Mouse (Mus musculus): ENCODE results near the gene Rgs6.

Gene Rgs6

DNA sequence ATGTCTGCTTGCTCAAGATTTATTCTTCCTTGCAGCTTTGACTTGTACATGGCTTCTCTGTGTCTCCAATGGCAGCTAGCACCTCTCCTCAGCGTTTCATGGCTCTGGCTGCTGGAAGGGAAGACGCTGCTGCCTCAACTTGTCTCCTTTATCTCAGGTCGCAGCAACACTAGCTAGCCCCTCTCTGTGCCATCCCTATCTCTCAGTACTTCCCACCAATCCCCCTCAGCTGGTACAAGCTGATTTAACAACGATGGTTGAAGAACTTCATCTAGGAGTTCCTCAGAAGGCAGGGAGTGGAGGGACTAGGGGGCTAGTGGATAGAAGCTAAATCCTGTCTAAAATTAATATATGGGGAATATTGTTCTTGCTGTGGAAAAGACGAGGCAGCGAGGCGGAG lies 503.9 kb downstream of the Rgs6 start:
- DNase-seq (ENCODE audit: low spot score): no peak

DNA sequence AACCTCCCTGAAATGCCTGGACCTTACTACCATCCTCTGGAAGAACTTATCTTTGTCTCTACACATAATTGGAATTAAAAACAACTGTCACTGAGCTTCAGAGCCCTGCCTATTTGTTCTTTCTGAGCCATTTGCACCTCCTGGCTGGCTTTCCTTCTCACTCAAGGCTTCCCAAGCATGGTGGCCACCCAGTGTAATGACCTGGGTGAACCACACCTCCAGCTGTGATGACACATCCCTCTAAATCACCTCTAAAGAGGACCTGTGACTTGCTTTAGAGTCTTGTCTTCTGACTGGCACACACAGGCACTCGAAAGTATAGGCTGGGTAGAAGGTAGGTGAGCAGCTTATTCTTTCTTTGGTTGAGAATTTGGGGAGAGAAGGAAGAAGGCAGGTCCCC lies 509.7 kb downstream of the Rgs6 start:
- DNase-seq (ENCODE audit: low spot score): no peak

DNA sequence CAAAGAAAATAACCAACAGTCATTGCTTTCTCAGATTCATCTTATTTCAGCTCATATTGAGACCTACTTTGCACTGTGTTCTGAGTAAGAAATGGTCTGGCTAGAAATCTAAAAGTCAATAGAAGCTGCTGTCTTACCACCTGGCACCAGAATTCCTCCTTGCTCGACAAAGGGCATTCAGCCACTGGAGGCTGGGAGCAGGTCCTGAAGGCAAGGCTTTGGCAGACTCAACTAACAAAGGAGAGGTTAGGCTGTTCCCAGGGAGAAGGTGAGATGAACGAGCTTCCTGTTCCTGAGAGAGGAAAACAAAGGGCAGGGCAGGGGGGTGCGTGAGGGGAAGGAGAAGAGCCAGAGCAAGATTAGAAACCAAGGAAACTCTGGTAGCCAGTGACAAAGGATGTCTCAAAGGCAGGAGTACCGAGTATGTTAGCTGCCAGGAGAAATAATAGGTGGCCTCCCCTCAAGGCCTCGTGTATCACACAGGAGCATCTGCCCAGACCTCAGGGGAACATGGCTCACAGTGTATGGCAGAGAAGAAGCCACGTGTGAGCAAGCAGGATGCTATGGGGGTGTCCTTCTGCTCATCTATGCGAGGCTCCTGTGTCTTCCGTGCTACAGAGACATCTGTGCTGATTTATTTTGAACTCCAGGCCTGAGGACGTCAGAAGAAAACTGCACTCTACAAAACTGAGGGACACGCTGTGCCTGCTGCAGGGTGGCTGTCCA lies 510.7 kb downstream of the Rgs6 start:
- no peak for DNase-seq (ENCODE audit: low spot score)

GRCm38 (mm10) chr12:83099920-83100319 lies 511.8 kb downstream of the Rgs6 start:
- no peak for DNase-seq (ENCODE audit: low spot score)

GRCm38 (mm10) chr12:83100413-83100812 lies 512.3 kb downstream of the Rgs6 start:
- peak; percentile 16 for DNase-seq (ENCODE audit: low spot score)

DNA sequence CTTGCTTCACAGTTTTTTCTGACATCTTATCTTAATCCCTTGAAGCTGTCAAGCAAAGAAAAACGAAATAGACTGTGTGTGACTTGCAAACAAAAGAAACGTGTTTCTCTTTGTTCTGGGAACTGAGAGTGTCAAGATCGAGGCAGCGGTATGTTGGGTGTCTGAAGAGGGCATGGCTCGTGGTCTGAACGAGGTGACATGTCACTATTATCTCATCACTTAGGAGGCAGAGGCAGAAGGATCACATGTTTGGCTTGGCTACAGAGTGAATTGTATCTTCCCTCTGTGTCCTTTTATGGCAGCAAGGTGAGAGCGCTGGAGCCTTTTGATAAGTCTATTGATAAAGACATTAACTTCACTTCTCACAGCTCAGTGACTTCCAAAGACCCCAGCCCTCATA lies 512.8 kb downstream of the Rgs6 start:
- DNase-seq (ENCODE audit: low spot score): no peak

- no peak for DNase-seq (ENCODE audit: low spot score)
Observed at GRCm38 (mm10) chr12:83105514-83106119, 517.5 kb downstream of the Rgs6 start.

DNA sequence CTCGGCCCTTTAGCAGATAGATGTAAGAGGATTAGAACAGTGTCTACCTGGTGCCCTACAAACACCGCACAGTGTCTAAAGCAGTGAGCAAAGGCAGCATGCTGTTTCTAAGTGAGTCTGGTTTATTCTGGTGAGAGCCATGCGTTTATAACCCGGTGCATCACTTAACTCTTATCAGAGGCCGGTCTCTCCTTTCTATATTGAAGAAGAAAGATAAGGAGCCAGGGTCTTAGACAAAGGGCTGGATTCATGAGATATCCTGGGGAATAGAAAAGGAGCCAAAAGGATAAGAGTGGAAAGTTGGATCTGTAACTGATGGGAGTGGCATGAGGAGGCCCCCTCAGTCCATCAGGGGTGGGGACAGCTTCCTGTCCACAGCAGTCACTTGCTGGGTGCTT lies 518.0 kb downstream of the Rgs6 start:
- DNase-seq (ENCODE audit: low spot score): no peak

DNA sequence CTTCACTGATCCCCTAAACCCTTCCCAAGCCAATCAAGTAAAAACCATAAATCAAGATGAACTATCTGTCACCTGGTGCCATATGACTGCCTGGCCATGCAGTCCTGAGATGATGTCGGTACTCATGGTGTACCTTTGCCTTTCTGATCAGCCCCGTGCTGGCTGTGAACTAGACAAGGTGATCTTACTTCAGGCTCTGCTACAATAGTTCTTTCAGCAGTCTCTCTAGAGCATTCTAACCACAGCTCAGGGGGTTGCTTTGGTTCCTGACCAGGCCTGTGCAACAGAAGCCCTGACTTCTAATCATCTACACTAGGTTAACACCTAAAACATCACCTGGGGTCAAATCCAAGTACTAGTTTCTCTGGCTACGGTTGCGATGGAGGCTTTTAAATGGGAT lies 521.4 kb downstream of the Rgs6 start:
- no peak for DNase-seq (ENCODE audit: low spot score)

DNA sequence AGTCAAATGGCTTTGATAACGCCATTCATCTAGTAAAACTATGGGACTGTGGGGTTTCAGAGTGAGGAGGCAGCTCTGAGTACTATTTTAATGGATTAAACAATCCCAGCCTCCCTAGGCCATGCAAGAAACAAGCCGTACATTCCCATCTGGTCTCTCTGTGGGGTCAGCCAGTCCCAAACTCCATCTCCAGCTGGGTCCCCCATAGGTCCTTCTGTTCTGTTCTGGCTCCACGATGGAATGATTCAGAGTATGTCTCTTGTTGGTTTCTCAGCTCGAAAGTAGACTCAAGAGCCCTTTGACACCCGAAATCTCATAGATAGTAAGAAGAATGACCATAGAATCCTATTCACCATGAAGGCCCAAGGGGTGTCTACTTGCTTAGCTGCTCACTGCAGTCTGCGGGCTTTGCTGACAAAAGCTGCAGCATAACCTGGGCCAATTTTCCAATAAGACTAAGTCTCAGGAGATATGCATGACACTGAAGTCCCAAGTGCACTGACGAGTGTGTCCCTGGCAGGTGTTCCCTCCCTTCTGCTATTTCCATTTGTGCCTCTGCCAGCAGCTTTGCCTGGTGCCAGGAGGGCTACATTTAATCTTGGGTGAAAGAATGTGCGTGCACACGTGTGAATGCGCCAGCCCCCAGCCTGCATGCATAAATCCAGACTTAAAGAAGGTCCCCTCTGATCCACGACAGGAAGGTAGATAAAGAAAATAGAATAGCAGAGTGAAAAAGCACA lies 522.0 kb downstream of the Rgs6 start:
- DNase-seq (ENCODE audit: low spot score): no peak

- no peak for DNase-seq (ENCODE audit: low spot score)
Observed at GRCm38 (mm10) chr12:83110711-83111110, 522.6 kb downstream of the Rgs6 start.

DNA sequence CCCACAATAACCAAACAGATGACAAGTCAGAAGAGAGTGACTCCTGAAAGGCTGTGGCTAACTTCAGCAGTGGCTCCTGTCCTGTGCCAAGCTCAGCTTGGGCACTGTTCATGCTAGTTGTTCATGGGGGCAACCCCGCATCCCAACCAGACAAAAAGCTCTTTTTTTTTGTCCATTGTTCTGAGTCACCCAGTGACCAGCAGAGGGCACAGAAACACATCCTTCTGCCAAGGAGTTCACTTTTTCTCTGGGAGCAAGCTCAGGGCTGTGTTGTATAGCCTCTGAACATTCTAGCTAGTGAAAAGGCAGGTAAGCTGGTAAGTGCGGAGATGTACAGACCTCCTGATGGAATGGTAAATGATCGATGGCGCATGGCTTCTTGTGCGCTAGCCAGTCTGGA lies 524.2 kb downstream of the Rgs6 start:
- no peak for DNase-seq (ENCODE audit: low spot score)

DNA sequence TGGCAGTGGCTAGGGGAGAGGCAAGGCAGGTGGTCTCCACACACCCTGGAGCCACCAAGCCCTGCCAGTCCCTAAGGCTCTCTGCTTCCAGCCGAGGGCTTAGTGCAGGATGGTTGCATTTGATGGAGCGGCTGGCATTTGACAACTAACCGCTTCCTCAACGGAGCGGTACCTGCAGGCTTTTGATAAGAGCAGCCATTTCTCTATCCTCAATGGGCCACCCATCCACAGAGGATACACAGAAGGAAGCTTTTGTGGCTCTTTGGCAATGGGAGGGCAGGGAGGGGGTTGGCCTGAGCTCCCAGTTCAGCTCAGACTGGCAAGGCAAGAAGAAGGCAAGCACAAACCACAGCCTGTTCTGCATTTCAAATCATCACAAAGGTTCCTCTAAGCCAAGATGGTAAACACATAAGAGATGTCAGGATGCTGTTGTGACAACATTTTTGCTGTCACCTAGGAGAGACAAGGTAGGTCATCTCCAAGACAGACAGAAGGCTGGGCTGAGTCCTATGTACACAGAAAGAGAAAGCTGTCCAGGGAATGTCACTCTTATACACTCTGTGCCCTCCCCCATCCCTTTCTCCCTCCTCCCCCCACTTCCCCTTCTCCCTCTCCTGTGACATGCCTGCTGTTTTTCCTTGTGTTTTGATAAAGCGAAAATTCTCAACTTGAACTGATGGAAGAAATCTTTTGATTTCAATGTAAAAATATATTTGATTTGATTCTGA lies 525.0 kb downstream of the Rgs6 start:
- DNase-seq (ENCODE audit: low spot score): no peak

- DNase-seq (ENCODE audit: low spot score): no peak
Observed at GRCm38 (mm10) chr12:83113971-83114370, 525.9 kb downstream of the Rgs6 start.

GRCm38 (mm10) chr12:83114396-83115053 lies 526.4 kb downstream of the Rgs6 start:
- peak; percentile 61 for DNase-seq (ENCODE audit: low spot score)

DNA sequence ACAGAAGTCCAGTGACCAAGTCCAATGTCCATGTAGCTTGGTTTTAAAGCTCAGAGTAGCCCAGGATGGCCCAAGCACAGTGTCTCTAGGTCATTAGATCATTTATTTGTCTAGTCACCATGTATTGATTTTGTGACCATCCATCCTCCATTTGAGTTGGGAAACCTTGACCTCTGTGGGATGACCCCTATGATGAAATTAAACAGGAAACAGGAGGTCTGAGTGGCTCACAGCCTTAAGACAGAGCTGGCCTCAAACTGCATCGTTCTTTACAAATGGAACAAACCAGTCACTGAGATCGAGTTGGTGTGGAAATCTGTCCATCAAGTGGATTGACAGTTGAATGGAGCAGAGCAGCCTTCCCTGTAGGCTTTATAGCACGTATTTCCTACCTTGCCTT lies 536.0 kb downstream of the Rgs6 start:
- no peak for DNase-seq (ENCODE audit: low spot score)

GRCm38 (mm10) chr12:83125284-83125683 lies 537.2 kb downstream of the Rgs6 start:
- no peak for DNase-seq (ENCODE audit: low spot score)

- no peak for DNase-seq (ENCODE audit: low spot score)
Observed at GRCm38 (mm10) chr12:83126923-83127322, 538.8 kb downstream of the Rgs6 start.

DNA sequence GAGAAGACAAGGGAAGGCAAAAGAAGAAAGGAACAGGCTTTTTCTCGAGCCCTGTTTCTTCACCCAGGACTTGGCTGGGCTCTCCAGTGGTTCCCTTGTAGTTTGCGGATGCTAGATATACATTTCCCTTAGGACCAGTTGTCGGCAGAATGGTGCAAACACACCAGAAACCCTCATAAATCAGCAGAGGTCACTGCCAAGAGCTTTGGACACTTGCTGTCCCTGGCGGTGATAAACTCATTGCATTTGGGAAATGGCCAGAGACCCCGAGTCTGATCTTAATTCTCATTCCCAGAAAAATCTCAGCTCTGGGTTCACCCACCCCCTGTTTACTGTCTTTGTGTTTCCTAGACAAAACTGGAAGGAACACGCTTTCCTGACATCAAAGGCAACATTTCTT lies 539.9 kb downstream of the Rgs6 start:
- no peak for DNase-seq (ENCODE audit: low spot score)

- DNase-seq (ENCODE audit: low spot score): no peak
Observed at GRCm38 (mm10) chr12:83128606-83129005, 540.5 kb downstream of the Rgs6 start.

GRCm38 (mm10) chr12:83131405-83131804 lies 543.3 kb downstream of the Rgs6 start:
- DNase-seq (ENCODE audit: low spot score): no peak

DNA sequence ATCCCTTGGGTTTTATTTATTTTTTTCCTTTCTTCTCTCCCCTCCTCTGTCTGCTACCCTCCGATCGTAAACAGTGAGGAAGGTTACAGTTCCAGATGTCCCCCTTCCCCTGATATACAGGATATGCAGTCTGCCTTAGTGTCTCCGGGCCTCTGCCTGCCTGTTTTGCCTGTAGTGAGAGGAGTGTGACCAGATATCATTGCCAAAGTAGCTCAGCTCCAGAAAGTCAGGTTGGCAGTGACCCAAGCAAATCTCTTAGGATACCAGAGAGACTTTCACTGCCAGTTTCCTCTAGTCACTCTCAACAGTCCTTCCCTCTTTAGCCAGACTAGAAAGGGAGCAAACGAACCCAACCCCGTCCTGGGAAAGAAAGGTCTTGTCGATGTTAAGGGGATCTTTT lies 545.7 kb downstream of the Rgs6 start:
- peak; percentile 35 for DNase-seq (ENCODE audit: low spot score)

All from ovary, postnatal 36 days (tissue).